Mouse (Mus musculus): ENCODE data around the gene Cenpl. TPM values are rescaled to one million over a fixed set of nuclear protein-coding genes. Genes with fewer than 3 reads are reported as not detected.

Cenpl gene
- total RNA-seq, 2 experiments from 2014 or later: 1.4 TPM

DNA sequence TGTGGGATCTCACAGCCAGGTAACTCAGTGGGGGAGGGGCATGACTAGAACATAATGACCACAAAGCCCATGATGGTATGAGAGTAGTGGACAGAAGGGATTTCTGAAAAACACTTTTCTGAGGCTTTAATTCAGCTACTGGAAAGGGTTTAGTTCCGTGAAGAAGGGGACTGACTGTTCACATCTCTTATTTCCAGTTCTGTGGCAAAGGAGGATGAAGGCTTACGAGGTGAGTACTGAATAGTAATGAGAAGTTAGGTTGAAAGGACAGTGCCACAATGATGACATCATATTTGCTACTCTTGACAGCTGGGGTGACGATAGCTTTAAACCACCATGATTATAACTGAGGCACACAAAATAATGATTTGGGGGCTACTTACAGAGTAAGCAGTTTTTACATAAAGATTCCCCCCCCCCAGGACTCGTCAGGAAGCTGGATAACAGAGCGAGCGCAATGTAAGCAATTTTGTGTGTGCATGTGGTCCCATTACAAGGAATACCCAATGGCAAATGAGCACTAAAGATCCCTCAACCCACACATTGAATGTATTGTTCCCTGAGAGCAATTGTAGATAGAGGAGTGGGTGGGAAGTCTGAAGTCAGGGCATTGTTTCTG, 34.6 kb upstream of the Cenpl start:
- intact Hi-C loops (cut with DNase I): loop anchor here (2.0 to 10.0 kb wide), 3 partner anchors 35 to 291 kb away; partner anchors contain the start of genes Cenpl, Dars2 and Rabgap1l
- no peak for DNase-seq (ENCODE audit: extremely low spot score in 1 of 2, low spot score in 2 of 2)
- Histone ChIP-seq H3K4me3 (peak overlapping the region; percentile 91), H3K27ac (peak overlapping the region; percentile 98)
- no peak for TF ChIP-seq CTCF (IDR thresholded peaks at IDR 0.05)

DNA sequence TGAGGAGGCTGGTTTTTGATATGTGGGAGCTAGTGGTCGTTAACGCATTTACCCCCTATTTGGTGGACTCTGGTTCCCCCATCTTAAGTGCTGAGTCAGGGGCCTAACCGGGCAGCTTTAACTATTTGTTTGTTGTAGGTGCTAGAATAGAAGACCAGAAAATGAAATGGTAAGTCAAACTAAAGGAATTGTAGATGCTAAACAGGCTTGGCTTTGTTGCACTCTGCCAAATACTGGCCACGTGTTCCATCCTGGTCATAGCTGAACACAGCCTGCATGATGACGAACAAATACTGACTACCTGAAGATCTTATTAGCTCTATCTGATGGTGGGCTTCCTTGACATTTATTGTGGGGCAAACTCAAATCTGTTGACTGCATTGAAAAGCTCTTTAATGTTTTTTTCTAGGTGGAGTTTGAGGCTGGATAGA, 34.1 kb upstream of the Cenpl start:
- DNase-seq (ENCODE audit: extremely low spot score in 1 of 2, low spot score in 2 of 2): peak in 1 of 2 experiments; percentile 17
- Histone ChIP-seq H3K4me3 (peak overlapping the region; percentile 91), H3K27ac (peak overlapping the region; percentile 98)
- no peak for TF ChIP-seq CTCF (IDR thresholded peaks at IDR 0.05)
- intact Hi-C loops (cut with DNase I): loop anchor here (10.0 kb wide), 1 partner anchor 292 kb away; no protein-coding TSS in a partner anchor

DNA sequence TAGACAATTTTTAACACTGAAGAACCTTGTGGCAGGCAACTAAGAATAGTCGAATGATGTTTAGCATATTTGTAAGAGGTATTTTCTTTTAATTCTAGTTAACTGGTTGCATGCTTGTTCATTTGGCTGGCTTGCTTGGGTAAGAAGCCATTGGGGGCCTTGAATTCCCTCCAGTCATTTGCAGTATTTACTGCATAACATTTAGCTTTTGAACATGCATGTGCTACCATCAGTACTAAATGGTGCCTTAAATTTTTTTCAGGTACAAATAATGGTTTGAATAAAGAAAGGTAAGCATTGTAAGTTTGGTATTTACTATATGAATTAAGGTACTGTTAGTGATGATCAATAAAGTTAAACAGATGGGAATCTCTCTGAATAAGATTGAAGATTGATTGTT, 33.5 kb upstream of the Cenpl start:
- Histone ChIP-seq H3K27ac (no peak overlapping the region; the same call in 1 of the 2 replicates), H3K4me3 (peak overlapping the region; percentile 91)
- no peak for DNase-seq (ENCODE audit: extremely low spot score in 1 of 2, low spot score in 2 of 2)
- no peak for TF ChIP-seq CTCF (IDR thresholded peaks at IDR 0.05)
- intact Hi-C loops (cut with DNase I): loop anchor here (10.0 kb wide), 1 partner anchor 292 kb away; no protein-coding TSS in a partner anchor

DNA sequence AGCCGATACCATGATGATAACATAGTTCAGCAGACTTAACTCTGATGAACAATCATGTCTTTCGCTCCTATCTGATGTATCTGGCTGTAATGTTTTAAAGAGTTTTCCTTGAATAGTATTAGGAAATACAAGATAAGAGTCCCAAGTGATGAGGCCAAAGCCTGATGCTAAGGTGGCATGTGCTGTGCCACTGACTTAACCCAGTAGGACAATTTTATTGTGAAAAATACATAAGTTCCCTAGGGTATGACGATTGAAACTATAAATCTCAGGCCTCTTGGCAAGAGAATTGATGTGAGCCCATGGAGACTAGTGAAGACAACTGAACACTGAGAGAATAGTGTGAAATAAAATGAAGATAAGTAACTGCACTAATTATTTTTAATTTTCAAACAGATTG, 32.9 kb upstream of the Cenpl start:
- intact Hi-C loops (cut with DNase I): loop anchor here (10.0 kb wide), 1 partner anchor 293 kb away; no protein-coding TSS in a partner anchor
- no peak for TF ChIP-seq CTCF (IDR thresholded peaks at IDR 0.05)
- DNase-seq (ENCODE audit: extremely low spot score in 1 of 2, low spot score in 2 of 2): no peak
- Histone ChIP-seq H3K27ac (no peak overlapping the region), H3K4me3 (peak overlapping the region; percentile 91)

DNA sequence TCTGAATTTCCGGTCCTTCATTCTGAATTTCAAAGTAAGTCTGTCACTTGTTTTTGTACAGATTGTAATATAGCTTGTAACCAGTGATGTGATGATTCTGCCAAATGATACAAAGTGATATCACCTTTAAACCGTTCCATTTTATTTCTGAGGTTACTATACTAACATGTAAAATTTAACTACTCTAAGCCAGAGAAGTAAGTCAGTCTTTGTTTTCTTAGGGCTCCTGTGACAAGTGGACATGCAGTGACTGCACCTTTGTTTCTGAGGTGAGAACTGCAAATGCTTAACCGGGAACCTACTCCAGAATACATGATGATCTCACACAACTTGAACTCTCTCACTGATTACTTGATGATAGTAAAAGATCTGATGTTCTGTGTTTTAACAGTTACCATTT, 32.5 kb upstream of the Cenpl start:
- Histone ChIP-seq H3K4me3 (no peak overlapping the region; the same call in 1 of the 2 replicates), H3K27ac (no peak overlapping the region)
- no peak for TF ChIP-seq CTCF (IDR thresholded peaks at IDR 0.05)
- intact Hi-C loops (cut with DNase I): loop anchor here (10.0 kb wide), 1 partner anchor 293 kb away; no protein-coding TSS in a partner anchor
- DNase-seq (ENCODE audit: extremely low spot score in 1 of 2, low spot score in 2 of 2): no peak

DNA sequence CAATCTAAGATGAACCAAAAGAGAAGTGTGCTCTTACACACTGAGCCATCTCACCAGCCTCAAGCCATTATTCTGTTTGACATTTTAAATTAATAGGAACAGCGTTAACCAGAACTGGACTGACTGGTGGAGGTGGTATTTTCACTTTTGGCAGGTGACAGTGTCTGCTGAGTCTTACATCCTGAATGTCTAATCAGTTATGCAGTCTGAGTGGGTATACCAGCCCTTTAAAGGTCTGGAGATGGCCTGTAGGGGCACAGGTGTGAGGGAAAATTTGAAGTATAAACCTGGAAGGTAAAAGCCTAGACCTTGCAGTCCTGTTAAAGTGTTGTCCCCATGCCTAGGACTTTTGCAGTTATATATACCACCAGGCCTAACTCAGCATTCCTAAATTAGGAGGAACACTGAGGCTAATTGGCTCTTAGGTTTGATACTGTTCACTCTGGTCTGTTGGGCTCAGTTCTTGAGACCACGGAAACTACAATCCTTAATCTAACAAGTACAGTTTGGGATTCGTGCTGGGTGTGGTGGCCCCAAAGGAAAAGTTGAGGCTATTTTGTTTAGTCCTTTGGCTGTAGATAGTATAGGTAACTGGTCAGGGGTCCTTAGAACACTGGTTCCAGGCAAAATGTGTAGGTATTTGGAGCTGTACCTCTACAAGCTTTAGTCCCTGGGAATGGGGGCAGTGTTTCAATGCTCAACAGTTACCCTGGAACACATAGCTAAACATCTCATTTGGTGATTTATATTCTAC, 31.4 kb upstream of the Cenpl start:
- no peak overlapping the region for H3K27ac ChIP-seq
- intact Hi-C loops (cut with DNase I): loop anchor here (10.0 kb wide), 1 partner anchor 294 kb away; no protein-coding TSS in a partner anchor
- H3K4me3 ChIP-seq: no peak overlapping the region
- no peak for TF ChIP-seq CTCF (IDR thresholded peaks at IDR 0.05)
- DNase-seq (ENCODE audit: extremely low spot score in 1 of 2, low spot score in 2 of 2): no peak

DNA sequence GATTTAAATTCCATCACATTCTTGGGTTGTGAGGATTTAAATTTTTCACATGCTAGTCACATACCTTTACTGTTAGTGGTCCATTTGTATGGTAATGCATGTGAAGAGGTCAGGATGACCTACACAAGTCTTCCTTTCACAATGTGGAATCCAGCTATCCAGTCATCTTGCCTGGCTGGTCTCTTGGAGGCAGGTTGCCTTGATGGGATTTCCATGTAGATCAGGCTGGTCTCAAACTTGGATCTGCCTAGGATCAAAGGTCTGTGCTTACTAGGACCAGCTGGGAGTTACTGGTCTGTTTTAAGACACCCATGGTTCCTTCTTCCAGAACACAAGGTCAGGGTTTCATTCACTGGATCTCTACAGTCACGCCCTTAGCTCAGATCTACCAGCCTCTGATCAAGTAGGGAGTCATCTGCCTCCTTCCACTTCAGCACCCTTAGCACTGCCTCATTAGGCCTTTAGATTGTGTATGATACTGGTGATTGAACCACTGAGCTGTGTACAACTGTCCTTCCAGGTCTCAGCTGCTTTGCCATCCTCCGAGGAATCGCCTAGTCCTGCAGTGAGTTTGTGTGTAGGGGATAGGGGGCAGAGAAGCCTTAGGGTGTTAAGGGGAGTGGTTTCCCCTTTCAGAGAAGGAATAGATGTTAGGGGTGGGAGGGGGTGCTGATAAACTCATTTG, 30.6 kb upstream of the Cenpl start:
- DNase-seq (ENCODE audit: extremely low spot score in 1 of 2, low spot score in 2 of 2): peak in 1 of 2 experiments; percentile 14
- intact Hi-C loops (cut with DNase I): loop anchor here (10.0 kb wide), 1 partner anchor 295 kb away; no protein-coding TSS in a partner anchor
- TF ChIP-seq CTCF (IDR thresholded peaks at IDR 0.05): no peak

DNA sequence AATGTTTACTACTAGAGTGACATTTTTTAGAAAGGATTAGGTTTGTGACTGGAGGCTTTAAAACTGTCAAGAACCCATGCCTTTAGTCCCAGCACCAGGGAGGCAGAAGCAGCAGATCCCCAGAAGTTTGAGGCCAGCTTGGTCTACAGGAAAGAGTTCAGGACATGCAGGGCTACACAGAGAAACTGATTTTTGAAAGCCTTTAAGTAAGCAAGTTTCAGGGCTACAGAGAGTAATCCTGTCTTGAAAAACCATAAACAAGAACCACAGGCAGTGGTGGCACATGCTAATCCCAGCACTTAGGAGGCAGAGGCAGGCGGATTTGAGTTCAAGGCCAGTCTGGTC, 30.1 kb upstream of the Cenpl start:
- no peak overlapping the region for H3K27ac ChIP-seq
- intact Hi-C loops (cut with DNase I): no loop called here
- DNase-seq (ENCODE audit: extremely low spot score in 1 of 2, low spot score in 2 of 2): no peak
- no peak for TF ChIP-seq CTCF (IDR thresholded peaks at IDR 0.05)
- H3K4me3 ChIP-seq: no peak overlapping the region

More for the DNA sequence above, 30.6 kb upstream of the Cenpl start:
- Histone ChIP-seq H3K4me3 (no peak overlapping the region), H3K27ac (no peak overlapping the region)

DNA sequence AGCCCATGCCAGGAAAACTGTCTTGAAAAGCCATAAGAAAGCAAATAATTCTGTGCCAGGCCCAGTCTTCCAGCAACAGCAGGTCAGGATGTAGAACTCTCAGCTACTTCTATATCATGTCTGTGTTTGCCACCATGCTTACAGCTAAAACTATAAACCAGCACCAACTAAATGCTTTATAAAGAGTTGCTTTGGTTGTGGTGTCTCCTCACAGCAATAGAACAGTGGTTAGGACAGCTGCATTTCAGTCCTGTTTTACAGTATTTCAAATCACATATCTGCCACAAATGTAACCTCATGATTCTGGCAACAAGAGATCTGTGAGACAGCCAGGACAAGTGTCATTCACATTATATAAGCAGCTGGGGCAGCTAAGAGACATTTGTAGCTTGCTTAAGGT, 29.7 kb upstream of the Cenpl start:
- no peak for TF ChIP-seq CTCF (IDR thresholded peaks at IDR 0.05)
- DNase-seq (ENCODE audit: extremely low spot score in 1 of 2, low spot score in 2 of 2): no peak
- Histone ChIP-seq H3K4me3 (no peak overlapping the region), H3K27ac (no peak overlapping the region)
- intact Hi-C loops (cut with DNase I): no loop called here

DNA sequence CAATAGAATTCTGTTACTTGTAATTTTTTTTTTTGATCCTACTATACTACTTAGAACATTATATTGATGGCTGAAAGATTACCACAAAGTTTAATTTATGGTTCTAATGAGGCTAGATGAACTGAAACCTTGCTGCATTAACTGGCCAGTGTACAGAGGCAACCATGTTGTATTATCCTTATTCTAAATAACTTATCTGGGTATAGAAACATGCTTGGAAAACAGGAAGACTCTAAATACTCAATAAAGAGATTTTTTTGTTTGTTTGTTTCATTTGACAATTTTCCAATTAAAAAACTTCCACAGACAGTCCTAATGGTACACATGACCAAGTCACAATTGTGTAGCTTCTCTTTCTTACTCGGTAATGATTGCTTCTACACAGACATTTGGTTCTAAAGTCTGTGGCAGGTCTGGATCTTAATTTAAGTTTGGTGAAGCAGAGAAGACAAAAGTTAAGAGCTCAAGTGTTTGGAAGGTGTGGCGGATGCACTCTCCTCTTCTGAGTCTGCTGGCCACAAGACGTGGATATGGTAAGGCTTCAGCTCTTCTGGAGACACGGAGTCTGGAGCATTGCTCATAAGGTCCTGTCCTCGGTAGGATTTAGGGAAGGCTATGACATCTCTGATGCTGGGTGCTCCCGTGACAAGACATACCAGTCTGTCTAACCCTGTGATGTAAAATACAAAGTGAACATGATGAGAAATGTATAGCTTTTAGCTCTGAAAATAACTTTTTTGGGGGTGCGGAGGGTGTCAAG, 29.1 kb upstream of the Cenpl start:
- no peak for TF ChIP-seq CTCF (IDR thresholded peaks at IDR 0.05)
- no peak for DNase-seq (ENCODE audit: extremely low spot score in 1 of 2, low spot score in 2 of 2)
- no peak overlapping the region for H3K27ac ChIP-seq
- H3K4me3 ChIP-seq: no peak overlapping the region
- intact Hi-C loops (cut with DNase I): no loop called here

DNA sequence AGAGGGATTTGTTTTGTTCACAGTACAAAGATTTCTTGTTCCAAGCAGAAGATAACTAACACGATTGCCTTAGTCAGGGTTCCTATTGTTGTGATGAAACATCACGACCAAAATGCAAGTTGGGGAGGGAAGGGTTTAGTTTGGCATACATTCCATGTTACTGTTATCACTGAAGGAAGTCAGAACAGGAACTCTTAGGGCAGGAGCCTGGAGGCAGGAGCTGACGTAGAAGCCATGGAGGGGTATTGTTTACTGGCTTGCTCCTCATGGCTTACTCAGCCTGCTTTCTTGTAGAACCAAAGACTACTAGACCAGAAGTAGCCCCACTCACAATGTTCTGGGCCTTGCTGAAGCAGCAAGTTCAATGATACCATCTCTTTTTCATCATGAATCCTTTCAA, 23.5 kb upstream of the Cenpl start:
- TF ChIP-seq CTCF (IDR thresholded peaks at IDR 0.05): no peak
- intact Hi-C loops (cut with DNase I): no loop called here
- no peak overlapping the region for H3K27ac ChIP-seq

More for the DNA sequence above, 23.5 kb upstream of the Cenpl start:
- no peak overlapping the region for H3K4me3 ChIP-seq
- no peak for DNase-seq (ENCODE audit: extremely low spot score in 1 of 2, low spot score in 2 of 2)
